Comparison of ENCODE assay signal across 20 mouse cellular contexts in the genomic region with DNA sequence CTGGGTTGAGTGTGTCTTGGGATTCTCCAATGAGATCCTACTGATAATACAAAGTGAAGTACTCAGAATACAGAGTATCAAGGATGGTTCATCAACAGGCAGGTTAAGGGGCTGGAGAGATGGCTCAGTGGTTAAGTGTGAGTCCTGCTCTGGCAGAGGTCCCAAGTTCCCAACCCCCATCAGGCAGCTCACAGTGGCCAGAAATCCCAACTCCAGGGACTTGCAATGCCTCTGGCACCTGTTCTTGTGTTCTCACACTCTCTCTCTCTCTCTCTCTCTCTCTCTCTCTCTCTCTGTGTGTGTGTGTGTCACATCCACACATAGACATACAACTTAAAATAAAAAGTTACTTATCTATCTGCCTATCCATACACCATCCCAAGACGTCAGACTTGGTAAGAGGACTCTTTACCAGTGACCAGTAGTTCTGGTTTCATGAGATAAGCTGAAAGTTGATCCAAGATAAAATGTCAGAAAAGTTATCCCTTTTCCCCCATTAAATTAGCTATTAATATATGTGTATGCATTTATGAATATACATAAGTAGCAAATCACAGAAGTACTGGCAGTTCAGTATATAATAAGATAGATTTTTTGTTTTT. TPM values are rescaled to one million over a fixed set of nuclear protein-coding genes. Genes with fewer than 3 reads are reported as not detected.
DNase-seq lines count a peak whose midpoint lies in the region; ATAC-seq and TF ChIP-seq lines count a peak whose summit lies in the region.
"Had no signal": no experiment of that assay in that cellular context is flagged by ENCODE, and none has a peak within 500 bp of the region (broad histone marks: within the 10 kb centered on the region; RNA-seq: fewer than 3 reads in every experiment).

No protein-coding gene starts in this region.

- no peak overlapping the region for H3K4me3 ChIP-seq in liver, adult 2 months (ENCODE audit: insufficient read depth, low read depth, low read length)
- no peak overlapping the region for H3K4me3 ChIP-seq in liver, embryonic 11.5 days (ENCODE audit: low read depth, low read length)
- no peak overlapping the region for H3K4me3 ChIP-seq in layer of hippocampus, adult 2 months
- H3K4me3 ChIP-seq: limb, embryonic 10.5 days; myocyte had no signal

- H3K4me1 ChIP-seq in liver, adult 2 months (ENCODE audit: control insufficient read depth, insufficient read depth, low read length), result peaks cover 16% of the 10 kb centered on the region; the same call in 1 of the 2 replicates
- H3K4me1 ChIP-seq in liver, embryonic 11.5 days (replicated peaks; ENCODE audit: control insufficient read depth, insufficient read depth, low read length), result peaks cover 10% of the 10 kb centered on the region; the same call in 1 of the 2 replicates
- H3K4me1 ChIP-seq: limb, embryonic 10.5 days had no signal

- no peak for TF ChIP-seq POLR2A in liver, adult 2 months (IDR thresholded peaks at IDR 0.05; ENCODE audit: extremely low read depth, insufficient read depth, low read length)

- DNase-seq in liver, adult 2 months (ENCODE audit: extremely low read depth, low read depth, low spot score), result peak; percentile 48
- no peak for DNase-seq in liver
- DNase-seq in gastrocnemius, postnatal 14 days, result peak; percentile 26
- no peak for DNase-seq in liver, embryonic 11.5 days (ENCODE audit: low spot score)
- no peak for DNase-seq in layer of hippocampus, adult 2 months (ENCODE audit: low spot score in 2 of 2)
- DNase-seq in urinary bladder, postnatal 25 days (ENCODE audit: low spot score), result no peak
- DNase-seq: adrenal gland, adult 8-10 months; heart, postnatal 4 days; right cerebral cortex, postnatal 25 days; thymus, postnatal 36 days had no signal

- intact Hi-C loops in gastrocnemius, postnatal 14 days (cut with DNase I; ENCODE audit: low total_unique reads), result no loop called here

- 68% methylated on average over 1 of the region's 1 CpGs for WGBS in liver, adult 2 months
- WGBS in liver, embryonic 11.5 days, result 38% methylated on average over 1 of the region's 1 CpGs

- no peak for TF ChIP-seq CTCF in liver, adult 2 months (IDR thresholded peaks at IDR 0.05; ENCODE audit: low read depth, low read length)
- TF ChIP-seq CTCF in layer of hippocampus, adult 2 months (conservative IDR thresholded peaks at IDR 0.05), result no peak

- ATAC-seq in liver, embryonic 11.5 days (replicated peaks; ENCODE audit: low FRiP score), result 0 out of 2 replicates have a peak, but pooled peaks have one; percentile 29
- ATAC-seq in megakaryocyte-erythroid progenitor cell, adult 5-6 weeks (replicated peaks; ENCODE audit: low FRiP score, low TSS enrichment, poor library complexity, severe bottlenecking), result peak; percentile 43; the same call in 1 of the 2 replicates
- ATAC-seq: forebrain, embryonic 16.5 days; inflammation-experienced regulatory T-cells, adult 6 months; Patski had no signal

- no peak overlapping the region for H3K4me2 ChIP-seq in liver, embryonic 11.5 days

- H3K9ac ChIP-seq in liver, adult 2 months (ENCODE audit: low read depth, low read length), result no peak overlapping the region
- no peak overlapping the region for H3K9ac ChIP-seq in liver, embryonic 11.5 days (ENCODE audit: low read depth, low read length)

- H3K27me3 ChIP-seq in liver, adult 2 months (ENCODE audit: control insufficient read depth, insufficient read depth, low read length), result no peaks in the 10 kb centered on the region
- no peaks in the 10 kb centered on the region for H3K27me3 ChIP-seq in liver, embryonic 11.5 days (replicated peaks; ENCODE audit: control insufficient read depth, insufficient read depth, low read length)
- H3K27me3 ChIP-seq: Patski had no signal

- H3K36me3 ChIP-seq in liver, adult 2 months (ENCODE audit: control insufficient read depth, insufficient read depth, low read length), result peaks cover 43% of the 10 kb centered on the region
- peaks cover 13% of the 10 kb centered on the region for H3K36me3 ChIP-seq in liver, embryonic 11.5 days (ENCODE audit: control insufficient read depth, insufficient read depth, low read length)

- no peak overlapping the region for H3K27ac ChIP-seq in liver, adult 2 months (replicated peaks; ENCODE audit: insufficient read depth, low read depth, low read length)
- peak overlapping the region; percentile 56; the same call in 1 of the 2 replicates for H3K27ac ChIP-seq in liver, embryonic 11.5 days (ENCODE audit: low read depth, low read length)
- no peak overlapping the region for H3K27ac ChIP-seq in layer of hippocampus, adult 2 months
- H3K27ac ChIP-seq: limb, embryonic 10.5 days had no signal

- no peaks in the 10 kb centered on the region for H3K9me3 ChIP-seq in liver, embryonic 11.5 days (ENCODE audit: control insufficient read depth, low read length)
- H3K9me3 ChIP-seq: limb, embryonic 10.5 days had no signal

- peaks cover 8% of the 10 kb centered on the region; the same call in 1 of the 2 replicates for H3K79me2 ChIP-seq in liver, adult 2 months (ENCODE audit: control insufficient read depth, insufficient read depth, low read length)

RNA-seq across cellular contexts. Expression of a gene that starts 16.4 kb away (rescaled TPM):
- not detected in 2 replicates for total RNA-seq in liver, adult 2 months (2014; rRNA removed)
- polyA plus RNA-seq in liver, adult 2 months (2012; rRNA removed), result not detected in 2 replicates
- total RNA-seq in gastrocnemius, postnatal 14 days (2021), result not detected
- polyA plus RNA-seq in liver, embryonic 11.5 days (2014; fragmentation: Nextera tagmentation; extraction: Ambion mirVana), result 3.2 and 3.5 TPM in 2 replicates
- total RNA-seq in megakaryocyte-erythroid progenitor cell, adult 5-6 weeks (2014; fragmentation: Nextera tagmentation), result not detected in 2 replicates
- total RNA-seq in megakaryocyte-erythroid progenitor cell, adult 5-6 weeks (2017), result 0.52 TPM in 1 of 2 replicates, not detected in the other
- not detected for total RNA-seq in layer of hippocampus, adult 2 months (2021)
- total RNA-seq: adrenal gland, adult 8-10 months; heart, adult 8-10 months; heart, postnatal 4 days; layer of hippocampus, postnatal 25 days had no signal
- polyA plus RNA-seq: cortical plate, adult 2 months had no signal

RNA-seq across cellular contexts. Expression of a gene that starts 17.1 kb away (rescaled TPM):
- 93.9 and 95.9 TPM in 2 replicates for total RNA-seq in liver, adult 2 months (2014; rRNA removed)
- polyA plus RNA-seq in liver, adult 2 months (2012; rRNA removed), result 32.5 and 32.7 TPM in 2 replicates
- 10 to 100 TPM; 43.0 to 47.5 TPM for total RNA-seq in gastrocnemius, postnatal 14 days (2021)
- polyA plus RNA-seq in liver, embryonic 11.5 days (2014; fragmentation: Nextera tagmentation; extraction: Ambion mirVana), result 75.0 and 85.9 TPM in 2 replicates
- 79.6 and 89.2 TPM in 2 replicates for total RNA-seq in megakaryocyte-erythroid progenitor cell, adult 5-6 weeks (2014; fragmentation: Nextera tagmentation)
- 90.6 and 102 TPM in 2 replicates for total RNA-seq in megakaryocyte-erythroid progenitor cell, adult 5-6 weeks (2017)
- total RNA-seq in layer of hippocampus, adult 2 months (2021), result 10 to 100 TPM; 47.4 to 47.5 TPM

RNA-seq across cellular contexts. Expression of a gene that starts 21.0 kb away (rescaled TPM):
- total RNA-seq in liver, adult 2 months (2014; rRNA removed), result 0.40 and 0.65 TPM in 2 replicates
- polyA plus RNA-seq in liver, adult 2 months (2012; rRNA removed), result 0.11 TPM in 1 of 2 replicates, not detected in the other
- under 1 TPM in 1 of 2 experiments, not detected in 1; 0.22 TPM for total RNA-seq in gastrocnemius, postnatal 14 days (2021)
- 0.10 TPM in 1 of 2 replicates, not detected in the other for polyA plus RNA-seq in liver, embryonic 11.5 days (2014; fragmentation: Nextera tagmentation; extraction: Ambion mirVana)
- 0.98 TPM in 1 of 2 replicates, not detected in the other for total RNA-seq in megakaryocyte-erythroid progenitor cell, adult 5-6 weeks (2014; fragmentation: Nextera tagmentation)
- 0.53 TPM in 1 of 2 replicates, not detected in the other for total RNA-seq in megakaryocyte-erythroid progenitor cell, adult 5-6 weeks (2017)
- under 1 TPM; 0.42 to 0.56 TPM for total RNA-seq in layer of hippocampus, adult 2 months (2021)
- polyA plus RNA-seq: forebrain, embryonic 16.5 days; limb, embryonic 10.5 days; myocyte; Patski; stomach, embryonic 14.5 days had no signal

RNA-seq across cellular contexts. Expression of a gene that starts 23.8 kb away (rescaled TPM):
- total RNA-seq in liver, adult 2 months (2014; rRNA removed), result not detected in 2 replicates
- not detected in 2 replicates for polyA plus RNA-seq in liver, adult 2 months (2012; rRNA removed)
- not detected for total RNA-seq in gastrocnemius, postnatal 14 days (2021)
- polyA plus RNA-seq in liver, embryonic 11.5 days (2014; fragmentation: Nextera tagmentation; extraction: Ambion mirVana), result not detected in 2 replicates
- total RNA-seq in megakaryocyte-erythroid progenitor cell, adult 5-6 weeks (2014; fragmentation: Nextera tagmentation), result not detected in 2 replicates
- not detected in 2 replicates for total RNA-seq in megakaryocyte-erythroid progenitor cell, adult 5-6 weeks (2017)
- total RNA-seq in layer of hippocampus, adult 2 months (2021), result not detected
- total RNA-seq: adrenal gland, adult 8-10 months; heart, adult 8-10 months; heart, postnatal 4 days; layer of hippocampus, postnatal 25 days had no signal
- polyA plus RNA-seq: cortical plate, adult 2 months; forebrain, embryonic 16.5 days; inflammation-experienced regulatory T-cells, adult 6 months; limb, embryonic 10.5 days; myocyte; Patski; stomach, embryonic 14.5 days had no signal

RNA-seq across cellular contexts. Expression of a gene that starts 25.1 kb away (rescaled TPM):
- 9.5 and 20.7 TPM in 2 replicates for total RNA-seq in liver, adult 2 months (2014; rRNA removed)
- 17.7 and 28.1 TPM in 2 replicates for polyA plus RNA-seq in liver, adult 2 months (2012; rRNA removed)
- total RNA-seq in gastrocnemius, postnatal 14 days (2021), result 1 to 10 TPM; 2.2 to 3.2 TPM
- 8.7 and 10.6 TPM in 2 replicates for polyA plus RNA-seq in liver, embryonic 11.5 days (2014; fragmentation: Nextera tagmentation; extraction: Ambion mirVana)
- 5.5 and 8.3 TPM in 2 replicates for total RNA-seq in megakaryocyte-erythroid progenitor cell, adult 5-6 weeks (2014; fragmentation: Nextera tagmentation)
- 23.2 and 31.1 TPM in 2 replicates for total RNA-seq in megakaryocyte-erythroid progenitor cell, adult 5-6 weeks (2017)
- not detected for total RNA-seq in layer of hippocampus, adult 2 months (2021)
- polyA plus RNA-seq: inflammation-experienced regulatory T-cells, adult 6 months; myocyte had no signal

Comparison
In these comparisons a context has a peak if more than half of its experiments do, and no peak if none do; other contexts are left out.
1. DNase-seq: peak in liver, adult 2 months (single experiment) and gastrocnemius, postnatal 14 days (single experiment); none in liver (single experiment), liver, embryonic 11.5 days (single experiment), layer of hippocampus, adult 2 months (0 of 2) and urinary bladder, postnatal 25 days (single experiment).